Mouse (Mus musculus): ENCODE data around the gene Sirt1.
"Not testable (repeated sequence)": the region's sequence is repeated elsewhere in the genome, so short reads cannot be mapped to it uniquely, and the experiment has no call there.

Sirt1 gene

GRCm38 (mm10) chr10:63381498-63382280 lies at the start of gene Sirt1:
TSS of gene Sirt1 (minus strand) at chr10:63381704.
- no peak for DNase-seq (ENCODE audit: low read depth)

GRCm38 (mm10) chr10:63429785-63430305 lies 48.3 kb upstream of the Sirt1 start, which contains the start of gene Ctnna3:
TSS of gene Ctnna3 (plus strand) at chr10:63430098.
- DNase-seq (ENCODE audit: low read depth), result peak; percentile 69

GRCm38 (mm10) chr10:63429380-63429779 lies 47.9 kb upstream of the Sirt1 start:
- peak; percentile 98 for DNase-seq (ENCODE audit: low read depth)

GRCm38 (mm10) chr10:63429023-63429340 lies 47.5 kb upstream of the Sirt1 start:
- DNase-seq (ENCODE audit: low read depth), result no peak

- DNase-seq (ENCODE audit: low read depth), result peak; percentile 19
Measured at GRCm38 (mm10) chr10:63428243-63429022, 46.9 kb upstream of the Sirt1 start.

GRCm38 (mm10) chr10:63427146-63427545 lies 45.6 kb upstream of the Sirt1 start:
- no peak for DNase-seq (ENCODE audit: low read depth)

GRCm38 (mm10) chr10:63424475-63424814 lies 42.9 kb upstream of the Sirt1 start:
- DNase-seq (ENCODE audit: low read depth), result no peak

- DNase-seq (ENCODE audit: low read depth), result no peak
Measured at GRCm38 (mm10) chr10:63423591-63424474, 42.3 kb upstream of the Sirt1 start.

GRCm38 (mm10) chr10:63422736-63422992 lies 41.2 kb upstream of the Sirt1 start:
- no peak for DNase-seq (ENCODE audit: low read depth)

GRCm38 (mm10) chr10:63421739-63422735 lies 40.5 kb upstream of the Sirt1 start, which contains the start of gene Gm7075:
TSS of gene Gm7075 (minus strand) at chr10:63421789.
- peak; percentile 15 for DNase-seq (ENCODE audit: low read depth)

GRCm38 (mm10) chr10:63417061-63417460 lies 35.6 kb upstream of the Sirt1 start:
- no peak for DNase-seq (ENCODE audit: low read depth)

GRCm38 (mm10) chr10:63415850-63416249 lies 34.3 kb upstream of the Sirt1 start:
- DNase-seq (ENCODE audit: low read depth), result no peak

GRCm38 (mm10) chr10:63415287-63415686 lies 33.8 kb upstream of the Sirt1 start:
- no peak for DNase-seq (ENCODE audit: low read depth)

GRCm38 (mm10) chr10:63412756-63413155 lies 31.3 kb upstream of the Sirt1 start:
- no peak for DNase-seq (ENCODE audit: low read depth)

GRCm38 (mm10) chr10:63411674-63412073 lies 30.2 kb upstream of the Sirt1 start:
- DNase-seq (ENCODE audit: low read depth), result not testable (repeated sequence)

GRCm38 (mm10) chr10:63410162-63410956 lies 28.9 kb upstream of the Sirt1 start:
- no peak for DNase-seq (ENCODE audit: low read depth)

GRCm38 (mm10) chr10:63403636-63404035 lies 22.1 kb upstream of the Sirt1 start:
- no peak for DNase-seq (ENCODE audit: low read depth)

GRCm38 (mm10) chr10:63402731-63403504 lies 21.4 kb upstream of the Sirt1 start:
- no peak for DNase-seq (ENCODE audit: low read depth)

- DNase-seq (ENCODE audit: low read depth), result no peak
Measured at GRCm38 (mm10) chr10:63396963-63397362, 15.5 kb upstream of the Sirt1 start.
